Mouse (Mus musculus) cortical plate, adult 2 months (tissue): ENCODE measurements around the gene Tmem252. TPM values are rescaled to one million over a fixed set of nuclear protein-coding genes. Genes with fewer than 3 reads are reported as not detected.

Source experiments
- H3K27ac ChIP-seq: fragments of 200-500 bp; 2 replicates; pipeline ENCODE4 v1.5.1; 2012; ENCODE audit warnings: low read length, control low read depth, inconsistent platforms; ENCODE audit not compliant: insufficient read depth
- H3K4me1 ChIP-seq: fragments of 200-500 bp; 2 replicates; pipeline ENCODE4 v1.6.1; 2011; ENCODE audit warnings: low read length; ENCODE audit not compliant: control insufficient read depth, insufficient read depth
- H3K4me3 ChIP-seq: fragments of 200-500 bp; 2 replicates; pipeline ENCODE4 v1.5.1; 2011; ENCODE audit warnings: mild to moderate bottlenecking, low read length, control low read depth; ENCODE audit not compliant: insufficient read depth
- CTCF ChIP-seq: fragments of 200-500 bp; IDR thresholded peaks from 2 replicates; pipeline ENCODE4 v1.5.1; 2011; ENCODE audit warnings: mild to moderate bottlenecking, control low read depth, low read length; ENCODE audit not compliant: insufficient read depth; ENCODE audit errors: extremely low read depth
- POLR2A ChIP-seq: fragments of 200-500 bp; IDR thresholded peaks from 2 replicates; pipeline ENCODE4 v1.6.1; 2011; ENCODE audit warnings: mild to moderate bottlenecking, low read length, control low read depth; ENCODE audit not compliant: insufficient read depth; ENCODE audit errors: extremely low read depth
- polyA plus RNA-seq: library from polyadenylated mRNA; depleted of rRNA; stranded (reverse); fragments of >200 nt; gene quantifications from 2 replicates; pipeline ENCODE4 v1.2.3, GENCODE M21; 2012; rRNA removed

Tmem252 gene
- polyA plus RNA-seq, result 0.44 and 0.48 TPM in 2 replicates

- Histone ChIP-seq H3K4me1 (peaks cover 5% of the 10 kb centered on the region), H3K4me3 (no peak within 1 kb of the TSS), H3K27ac (peak within 1 kb of the TSS; percentile 51; the same call in 1 of the 2 replicates)
- no peak for TF ChIP-seq CTCF
- no peak for TF ChIP-seq POLR2A
These were observed at the start of gene Tmem252 for GRCm38 (mm10) chr19:24673762-24674161. TSS of gene Tmem252 (plus strand) at chr19:24674008.

- TF ChIP-seq CTCF (no peak), POLR2A (no peak)
- no peaks in the 10 kb centered on the region for H3K4me1 ChIP-seq
- H3K4me3 ChIP-seq, result no peak overlapping the region
- H3K27ac ChIP-seq, result no peak overlapping the region
These were observed 45.8 kb upstream of the Tmem252 start for GRCm38 (mm10) chr19:24628049-24628448.

GRCm38 (mm10) chr19:24633008-24633407, 40.8 kb upstream of the Tmem252 start:
- Histone ChIP-seq H3K4me1 (no peaks in the 10 kb centered on the region; the same call in 1 of the 2 replicates), H3K4me3 (no peak overlapping the region), H3K27ac (no peak overlapping the region)
- TF ChIP-seq CTCF, result no peak
- TF ChIP-seq POLR2A, result no peak

GRCm38 (mm10) chr19:24634602-24635001, 39.2 kb upstream of the Tmem252 start:
- Histone ChIP-seq H3K4me3 (no peak overlapping the region), H3K27ac (no peak overlapping the region), H3K4me1 (no peaks in the 10 kb centered on the region; the same call in 1 of the 2 replicates)
- TF ChIP-seq CTCF (peak; percentile 98), POLR2A (no peak)

GRCm38 (mm10) chr19:24636616-24637015, 37.2 kb upstream of the Tmem252 start:
- no peak overlapping the region for H3K4me3 ChIP-seq
- TF ChIP-seq POLR2A (no peak), CTCF (no peak)
- H3K4me1 ChIP-seq, result no peaks in the 10 kb centered on the region; the same call in 1 of the 2 replicates
- H3K27ac ChIP-seq, result no peak overlapping the region

- TF ChIP-seq CTCF (no peak), POLR2A (no peak)
- Histone ChIP-seq H3K27ac (no peak overlapping the region), H3K4me1 (no peaks in the 10 kb centered on the region; the same call in 1 of the 2 replicates), H3K4me3 (no peak overlapping the region)
These were observed 35.8 kb upstream of the Tmem252 start for GRCm38 (mm10) chr19:24637988-24638387.

GRCm38 (mm10) chr19:24640982-24641381, 32.8 kb upstream of the Tmem252 start:
- no peaks in the 10 kb centered on the region; the same call in 1 of the 2 replicates for H3K4me1 ChIP-seq
- TF ChIP-seq POLR2A (no peak), CTCF (no peak)
- no peak overlapping the region for H3K27ac ChIP-seq
- no peak overlapping the region for H3K4me3 ChIP-seq

GRCm38 (mm10) chr19:24644971-24645370, 28.8 kb upstream of the Tmem252 start:
- no peak overlapping the region for H3K4me3 ChIP-seq
- no peak for TF ChIP-seq POLR2A
- no peak for TF ChIP-seq CTCF
- H3K27ac ChIP-seq, result no peak overlapping the region
- no peaks in the 10 kb centered on the region for H3K4me1 ChIP-seq

GRCm38 (mm10) chr19:24646162-24646829, 27.5 kb upstream of the Tmem252 start:
- Histone ChIP-seq H3K4me1 (no peaks in the 10 kb centered on the region), H3K4me3 (no peak overlapping the region), H3K27ac (no peak overlapping the region)
- TF ChIP-seq POLR2A (no peak), CTCF (no peak)

GRCm38 (mm10) chr19:24648016-24648415, 25.8 kb upstream of the Tmem252 start:
- Histone ChIP-seq H3K4me1 (no peaks in the 10 kb centered on the region; the same call in 1 of the 2 replicates), H3K27ac (no peak overlapping the region), H3K4me3 (no peak overlapping the region)
- TF ChIP-seq POLR2A (no peak), CTCF (no peak)

- no peak for TF ChIP-seq CTCF
- no peak for TF ChIP-seq POLR2A
- H3K27ac ChIP-seq, result no peak overlapping the region
These were observed 23.4 kb upstream of the Tmem252 start for GRCm38 (mm10) chr19:24650428-24650827.

More at GRCm38 (mm10) chr19:24650428-24650827, 23.4 kb upstream of the Tmem252 start:
- no peak overlapping the region for H3K4me3 ChIP-seq
- peaks cover 2% of the 10 kb centered on the region; the same call in 1 of the 2 replicates for H3K4me1 ChIP-seq
